In genomic region chr9:47623447-47624445, GRCm38 (mm10) we compare ENCODE assay signal across 10 mouse cellular contexts.
DNase-seq lines count a peak whose midpoint lies in the region; ATAC-seq and TF ChIP-seq lines count a peak whose summit lies in the region.
"Had no signal": no experiment of that assay in that cellular context is flagged by ENCODE, and none has a peak within 500 bp of the region (broad histone marks: within the 10 kb centered on the region; RNA-seq: fewer than 3 reads in every experiment).

No protein-coding gene starts in this region.

- no peak overlapping the region for H3K4me3 ChIP-seq in forebrain, embryonic 13.5 days
- H3K4me3 ChIP-seq in forebrain, embryonic 11.5 days (ENCODE audit: low read depth, low read length), result no peak overlapping the region
- H3K4me3 ChIP-seq in neural tube, embryonic 13.5 days, result no peak overlapping the region
- H3K4me3 ChIP-seq in neural tube, embryonic 15.5 days (replicated peaks), result no peak overlapping the region
- no peak overlapping the region for H3K4me3 ChIP-seq in limb, embryonic 15.5 days
- H3K4me3 ChIP-seq in stomach, postnatal 0 days (ENCODE audit: low read depth, low read length), result no peak overlapping the region

- H3K9ac ChIP-seq in forebrain, embryonic 13.5 days, result no peak overlapping the region
- H3K9ac ChIP-seq in forebrain, embryonic 11.5 days (ENCODE audit: low read length), result no peak overlapping the region
- no peak overlapping the region for H3K9ac ChIP-seq in neural tube, embryonic 13.5 days
- H3K9ac ChIP-seq in neural tube, embryonic 15.5 days (replicated peaks), result no peak overlapping the region
- no peak overlapping the region for H3K9ac ChIP-seq in limb, embryonic 15.5 days
- H3K9ac ChIP-seq in stomach, postnatal 0 days (ENCODE audit: low read length), result no peak overlapping the region

- no peak for TF ChIP-seq EP300 in stomach, postnatal 0 days (optimal IDR thresholded peaks at IDR 0.05)

- peak overlapping the region; percentile 32 for H3K27ac ChIP-seq in forebrain, embryonic 13.5 days
- no peak overlapping the region for H3K27ac ChIP-seq in forebrain, embryonic 11.5 days (ENCODE audit: low read depth, low read length)
- peak overlapping the region; percentile 23; the same call in 1 of the 2 replicates for H3K27ac ChIP-seq in neural tube, embryonic 13.5 days (replicated peaks)
- H3K27ac ChIP-seq in neural tube, embryonic 15.5 days (replicated peaks), result no peak overlapping the region
- H3K27ac ChIP-seq in limb, embryonic 15.5 days, result 0 out of 2 replicates have a peak overlapping the region, but pooled peaks have one; percentile 35
- H3K27ac ChIP-seq in stomach, postnatal 0 days (replicated peaks), result no peak overlapping the region

- ATAC-seq in forebrain, embryonic 13.5 days, result peak; percentile 73
- ATAC-seq in forebrain, embryonic 11.5 days (replicated peaks; ENCODE audit: low FRiP score), result no peak
- ATAC-seq in neural tube, embryonic 13.5 days (ENCODE audit: low read depth), result no peak
- no peak for ATAC-seq in neural tube, embryonic 15.5 days (ENCODE audit: low FRiP score)
- no peak for ATAC-seq in limb, embryonic 15.5 days (ENCODE audit: insufficient number of reproducible peaks, low FRiP score, low TSS enrichment, low read depth)
- ATAC-seq in stomach, postnatal 0 days (ENCODE audit: low FRiP score, low TSS enrichment), result peak; percentile 55; the same call in 1 of the 2 replicates

- WGBS in forebrain, embryonic 13.5 days, result 39% methylated on average over 12 of the region's 12 CpGs
- WGBS in forebrain, embryonic 11.5 days, result 69% methylated on average over 12 of the region's 12 CpGs
- WGBS in neural tube, embryonic 13.5 days, result 35% methylated on average over 12 of the region's 12 CpGs
- WGBS in neural tube, embryonic 15.5 days, result 33% methylated on average over 12 of the region's 12 CpGs
- 36% methylated on average over 12 of the region's 12 CpGs for WGBS in limb, embryonic 15.5 days
- WGBS in stomach, postnatal 0 days, result 29% methylated on average over 12 of the region's 12 CpGs

- no peak for DNase-seq in forebrain, embryonic 11.5 days (ENCODE audit: low spot score)
- DNase-seq in stomach, postnatal 0 days (ENCODE audit: low spot score), result no peak
- DNase-seq in spleen, postnatal 4 days (ENCODE audit: low spot score in 2 of 2), result no peak
- DNase-seq in heart, adult 8-10 months (ENCODE audit: low spot score), result no peak
- DNase-seq: cerebellum, adult 11 months; right cerebral cortex, postnatal 14 days had no signal

- peak overlapping the region; percentile 1; the same call in 1 of the 2 replicates for H3K4me2 ChIP-seq in forebrain, embryonic 13.5 days
- H3K4me2 ChIP-seq in forebrain, embryonic 11.5 days (ENCODE audit: low read depth, low read length, severe bottlenecking), result no peak overlapping the region
- no peak overlapping the region for H3K4me2 ChIP-seq in neural tube, embryonic 13.5 days
- no peak overlapping the region for H3K4me2 ChIP-seq in neural tube, embryonic 15.5 days
- H3K4me2 ChIP-seq in limb, embryonic 15.5 days, result no peak overlapping the region
- H3K4me2 ChIP-seq in stomach, postnatal 0 days (replicated peaks; ENCODE audit: low read depth), result no peak overlapping the region

- H3K27me3 ChIP-seq in forebrain, embryonic 13.5 days, result no peaks in the 10 kb centered on the region
- H3K27me3 ChIP-seq in forebrain, embryonic 11.5 days (ENCODE audit: control insufficient read depth, insufficient read depth, low read length), result no peaks in the 10 kb centered on the region
- H3K27me3 ChIP-seq in neural tube, embryonic 13.5 days, result no peaks in the 10 kb centered on the region
- no peaks in the 10 kb centered on the region for H3K27me3 ChIP-seq in neural tube, embryonic 15.5 days (replicated peaks)
- peaks cover 6% of the 10 kb centered on the region; the same call in 1 of the 2 replicates for H3K27me3 ChIP-seq in limb, embryonic 15.5 days
- no peaks in the 10 kb centered on the region for H3K27me3 ChIP-seq in stomach, postnatal 0 days (ENCODE audit: control insufficient read depth, insufficient read depth, low read length)

- H3K9me3 ChIP-seq in forebrain, embryonic 13.5 days (replicated peaks), result no peaks in the 10 kb centered on the region
- no peaks in the 10 kb centered on the region for H3K9me3 ChIP-seq in forebrain, embryonic 11.5 days (ENCODE audit: control insufficient read depth, low read length)
- no peaks in the 10 kb centered on the region for H3K9me3 ChIP-seq in neural tube, embryonic 13.5 days
- H3K9me3 ChIP-seq in neural tube, embryonic 15.5 days (replicated peaks), result no peaks in the 10 kb centered on the region
- no peaks in the 10 kb centered on the region for H3K9me3 ChIP-seq in limb, embryonic 15.5 days
- no peaks in the 10 kb centered on the region for H3K9me3 ChIP-seq in stomach, postnatal 0 days (ENCODE audit: control insufficient read depth, low read length)

- no peak for TF ChIP-seq CTCF in stomach, postnatal 0 days (IDR thresholded peaks at IDR 0.05; ENCODE audit: low read depth)

- H3K4me1 ChIP-seq in forebrain, embryonic 13.5 days, result peaks cover 44% of the 10 kb centered on the region
- H3K4me1 ChIP-seq in forebrain, embryonic 11.5 days (replicated peaks; ENCODE audit: control insufficient read depth, insufficient read depth, low read length), result peaks cover 5% of the 10 kb centered on the region; the same call in 1 of the 2 replicates
- H3K4me1 ChIP-seq in neural tube, embryonic 13.5 days (replicated peaks), result peaks cover 58% of the 10 kb centered on the region
- peaks cover 43% of the 10 kb centered on the region for H3K4me1 ChIP-seq in neural tube, embryonic 15.5 days
- H3K4me1 ChIP-seq in limb, embryonic 15.5 days, result peaks cover 30% of the 10 kb centered on the region
- peaks cover 6% of the 10 kb centered on the region for H3K4me1 ChIP-seq in stomach, postnatal 0 days (replicated peaks; ENCODE audit: control insufficient read depth, insufficient read depth)

- no peaks in the 10 kb centered on the region for H3K36me3 ChIP-seq in forebrain, embryonic 13.5 days (ENCODE audit: poor library complexity, severe bottlenecking)
- H3K36me3 ChIP-seq in forebrain, embryonic 11.5 days (ENCODE audit: control insufficient read depth, insufficient read depth, low read length), result no peaks in the 10 kb centered on the region
- H3K36me3 ChIP-seq in neural tube, embryonic 13.5 days, result no peaks in the 10 kb centered on the region
- no peaks in the 10 kb centered on the region for H3K36me3 ChIP-seq in neural tube, embryonic 15.5 days
- H3K36me3 ChIP-seq in limb, embryonic 15.5 days, result no peaks in the 10 kb centered on the region
- no peaks in the 10 kb centered on the region for H3K36me3 ChIP-seq in stomach, postnatal 0 days (ENCODE audit: control insufficient read depth, insufficient read depth, low read length)

Comparison
In these comparisons a context has a peak if more than half of its experiments do, and no peak if none do; other contexts are left out.
1. ATAC-seq: peak in forebrain, embryonic 13.5 days (single experiment) and stomach, postnatal 0 days (single experiment); none in forebrain, embryonic 11.5 days (single experiment), neural tube, embryonic 13.5 days (single experiment), neural tube, embryonic 15.5 days (single experiment) and limb, embryonic 15.5 days (single experiment).
2. H3K27ac ChIP-seq: peak in forebrain, embryonic 13.5 days (single experiment), neural tube, embryonic 13.5 days (single experiment) and limb, embryonic 15.5 days (single experiment); none in forebrain, embryonic 11.5 days (single experiment), neural tube, embryonic 15.5 days (single experiment) and stomach, postnatal 0 days (single experiment).